Mouse (Mus musculus) embryonic stem cell, embryonic (primary cell): Measurements from ENCODE around the gene Cercam.

ENCODE experiments used
- CTCF ChIA-PET, 4 experiments: fragments of 300-600 bp in 2 of 4; fragments of 350-600 bp in 2 of 4; sonication (Branson Sonifier 250); formaldehyde crosslinking; loops; one replicate each; lab custom pipeline; 2022; ENCODE audit warnings: inconsistent platforms in 2 of 4; lab: Charles Lee
- POLR2A ChIA-PET, 4 experiments: fragments of 300-600 bp in 2 of 4; fragments of 350-600 bp in 2 of 4; sonication (Branson Sonifier 250); formaldehyde crosslinking; loops; one replicate each; lab custom pipeline; 2022; ENCODE audit warnings: antibody characterized with exemption in 4 of 4, inconsistent platforms in 1 of 4; lab: Charles Lee

Gene Cercam

GRCm38 (mm10) chr2:29902194-29902593, 33.2 kb downstream of the Cercam start:
- CTCF ChIA-PET = interaction anchor here in 3 of 4 experiments (1.0 to 1.8 kb wide), 4 partner anchors 10 to 15 kb away, joined by 3 to 7 read pairs (median 4); no protein-coding TSS in a partner anchor
- POLR2A ChIA-PET = interaction anchor here in 3 of 4 experiments (1.0 to 6.6 kb wide), 10 partner anchors 11 to 105 kb away, joined by 3 to 53 read pairs (median 4); partner anchors contain the start of genes Gle1 (in 1 of the 3) and Odf2 (in 1 of the 3)

DNA sequence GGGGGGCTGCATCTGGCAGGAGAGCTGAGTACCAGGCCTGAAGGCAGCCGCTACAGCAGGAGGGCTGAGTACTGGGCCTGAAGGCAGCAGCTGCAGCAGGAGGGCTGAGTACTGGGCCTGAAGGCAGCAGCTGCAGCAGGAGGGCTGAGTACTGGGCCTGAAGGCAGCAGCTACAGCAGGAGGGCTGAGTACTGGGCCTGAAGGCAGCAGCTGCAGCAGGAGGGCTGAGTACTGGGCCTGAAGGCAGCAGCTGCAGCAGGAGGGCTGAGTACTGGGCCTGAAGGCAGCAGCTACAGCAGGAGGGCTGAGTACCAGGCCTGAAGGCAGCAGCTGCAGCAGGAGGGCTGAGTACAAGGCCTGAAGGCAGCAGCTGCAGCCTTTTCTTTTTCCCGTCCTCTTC, 39.2 kb downstream of the Cercam start:
- ChIA-PET CTCF (interaction anchor here in 2 of 4 experiments (0.6 to 1.5 kb wide), 3 partner anchors 18 to 83 kb away, joined by 3 to 4 read pairs (median 3); no protein-coding TSS in a partner anchor), POLR2A (interaction anchor here (0.6 to 2.1 kb wide), 14 partner anchors 9 to 165 kb away, joined by 3 to 13 read pairs (median 3); partner anchors contain the start of genes Gle1 (in 1 of the 4) and Odf2 (in 1 of the 4))

DNA sequence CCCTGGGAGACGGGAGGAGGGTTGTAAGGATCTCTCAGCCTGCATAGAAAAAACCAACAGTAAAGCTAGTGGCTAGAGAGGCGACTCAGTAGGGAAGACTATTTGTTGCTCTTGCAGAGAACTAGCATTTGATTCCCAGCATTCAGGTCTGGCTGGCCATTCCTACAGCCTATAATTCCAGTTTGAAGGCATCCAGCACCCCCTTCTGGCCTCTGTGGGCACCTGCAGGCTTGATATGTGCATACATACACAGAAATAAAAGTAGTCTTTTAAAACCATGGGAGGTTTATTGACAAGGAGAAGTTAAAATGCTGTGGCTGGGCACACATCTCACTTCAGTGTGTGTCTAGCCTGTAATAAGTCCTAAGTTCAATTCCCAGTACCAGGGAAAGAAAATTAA, 41.1 kb downstream of the Cercam start:
- CTCF ChIA-PET = interaction anchor here (0.6 to 1.5 kb wide), 8 partner anchors 7 to 224 kb away, joined by 3 to 5 read pairs (median 3); no protein-coding TSS in a partner anchor
- POLR2A ChIA-PET = interaction anchor here in 2 of 4 experiments (0.6 to 1.4 kb wide), 6 partner anchors 14 to 169 kb away, joined by 3 to 8 read pairs (median 3); no protein-coding TSS in a partner anchor

DNA sequence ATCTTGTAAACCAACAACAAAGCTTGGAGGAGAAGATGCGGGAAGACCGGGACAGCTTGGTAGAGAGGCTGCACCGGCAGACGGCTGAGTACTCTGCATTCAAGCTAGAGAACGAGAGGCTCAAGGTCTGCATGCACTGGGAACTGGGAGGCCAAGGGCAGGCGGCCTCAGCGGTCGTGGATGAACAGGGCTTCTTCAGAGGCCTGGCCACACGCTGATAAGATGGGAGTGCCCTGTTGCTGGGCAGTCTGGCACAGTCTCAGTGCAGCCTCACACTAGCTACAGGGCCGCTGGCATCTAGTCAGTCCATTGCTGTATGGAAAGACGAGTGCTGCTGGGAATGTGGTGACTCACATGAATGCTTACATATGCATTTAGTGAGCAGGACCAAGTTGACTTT, 48.7 kb downstream of the Cercam start:
- ChIA-PET CTCF (no interaction called here), POLR2A (interaction anchor here in 2 of 4 experiments (1.0 to 2.2 kb wide), 9 partner anchors 12 to 148 kb away, joined by 3 to 9 read pairs (median 3); no protein-coding TSS in a partner anchor)

DNA sequence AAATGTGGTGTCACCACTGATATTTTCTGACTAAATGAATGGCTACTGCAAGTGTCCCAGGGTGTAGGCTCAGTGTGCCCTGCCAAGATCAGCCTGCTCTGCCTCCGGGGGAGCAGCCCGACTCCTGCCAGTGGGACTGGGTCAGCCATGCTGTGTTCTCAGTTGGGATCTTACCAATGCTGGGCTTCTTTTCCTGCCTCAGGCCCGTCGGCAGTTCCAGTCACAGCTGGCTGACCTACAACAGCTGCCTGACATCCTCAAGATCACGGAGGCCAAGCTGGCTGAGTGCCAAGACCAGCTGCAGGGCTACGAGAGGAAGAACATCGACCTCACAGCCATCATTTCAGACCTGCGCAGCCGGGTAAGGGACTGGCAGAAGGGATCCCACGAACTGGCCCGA, 53.0 kb downstream of the Cercam start:
- POLR2A ChIA-PET = interaction anchor here in 3 of 4 experiments (0.6 to 2.2 kb wide), 21 partner anchors 9 to 1233 kb away, joined by 3 to 8 read pairs (median 3); partner anchors contain the start of genes Ddx31 (in 1 of the 3) and Gtf3c4 (in 1 of the 3)

GRCm38 (mm10) chr2:29926542-29926941, 57.6 kb downstream of the Cercam start:
- POLR2A ChIA-PET = interaction anchor here in 2 of 4 experiments (0.6 to 1.7 kb wide), 9 partner anchors 12 to 235 kb away, joined by 3 to 7 read pairs (median 3); no protein-coding TSS in a partner anchor
- CTCF ChIA-PET = interaction anchor here in 1 of 4 experiments (1.2 kb wide), 1 partner anchor 68 kb away, joined by 3 read pairs; no protein-coding TSS in a partner anchor

More for the DNA sequence above, 53.0 kb downstream of the Cercam start:
- CTCF ChIA-PET = interaction anchor here in 3 of 4 experiments (0.7 to 1.2 kb wide), 6 partner anchors 13 to 798 kb away, joined by 3 to 5 read pairs (median 3); partner anchors contain the start of genes Gle1 (in 1 of the 3) and Setx (in 1 of the 3)

GRCm38 (mm10) chr2:29930506-29930905, 61.5 kb downstream of the Cercam start:
- ChIA-PET POLR2A (interaction anchor here (0.5 to 2.3 kb wide), 13 partner anchors 8 to 181 kb away, joined by 3 to 8 read pairs (median 3); partner anchors contain the start of gene Urm1 (in 1 of the 4)), CTCF (interaction anchor here (0.6 to 1.5 kb wide), 9 partner anchors 14 to 231 kb away, joined by 3 to 8 read pairs (median 3); partner anchors contain the start of gene Coq4 (in 1 of the 4))

DNA sequence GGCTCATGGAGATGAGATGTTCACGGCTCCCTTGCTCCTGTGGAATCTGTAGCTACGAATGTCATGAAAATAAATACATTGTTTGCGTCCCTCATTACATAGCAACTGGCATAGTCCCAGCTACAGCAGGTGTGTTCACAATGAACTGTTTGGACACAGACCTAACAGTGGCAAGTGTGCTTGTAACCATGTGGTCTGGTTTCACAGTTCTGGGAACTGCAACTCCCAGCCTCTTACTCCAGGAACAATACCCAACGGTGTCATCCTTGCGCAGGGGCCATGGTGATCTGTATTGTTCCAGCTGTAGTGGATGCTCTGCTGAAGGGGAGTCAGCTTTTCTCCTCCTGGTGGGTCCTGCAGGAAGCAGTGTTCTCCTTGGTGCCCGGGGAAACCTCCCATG, 62.2 kb downstream of the Cercam start:
- CTCF ChIA-PET = interaction anchor here (0.6 to 1.5 kb wide), 8 partner anchors 13 to 230 kb away, joined by 3 to 7 read pairs (median 3); no protein-coding TSS in a partner anchor
- POLR2A ChIA-PET = interaction anchor here (0.6 to 2.3 kb wide), 12 partner anchors 9 to 182 kb away, joined by 3 to 8 read pairs (median 3); partner anchors contain the start of gene Urm1 (in 1 of the 4)
